Comparison of ENCODE assay signal across 8 mouse cellular contexts in the genomic region with DNA sequence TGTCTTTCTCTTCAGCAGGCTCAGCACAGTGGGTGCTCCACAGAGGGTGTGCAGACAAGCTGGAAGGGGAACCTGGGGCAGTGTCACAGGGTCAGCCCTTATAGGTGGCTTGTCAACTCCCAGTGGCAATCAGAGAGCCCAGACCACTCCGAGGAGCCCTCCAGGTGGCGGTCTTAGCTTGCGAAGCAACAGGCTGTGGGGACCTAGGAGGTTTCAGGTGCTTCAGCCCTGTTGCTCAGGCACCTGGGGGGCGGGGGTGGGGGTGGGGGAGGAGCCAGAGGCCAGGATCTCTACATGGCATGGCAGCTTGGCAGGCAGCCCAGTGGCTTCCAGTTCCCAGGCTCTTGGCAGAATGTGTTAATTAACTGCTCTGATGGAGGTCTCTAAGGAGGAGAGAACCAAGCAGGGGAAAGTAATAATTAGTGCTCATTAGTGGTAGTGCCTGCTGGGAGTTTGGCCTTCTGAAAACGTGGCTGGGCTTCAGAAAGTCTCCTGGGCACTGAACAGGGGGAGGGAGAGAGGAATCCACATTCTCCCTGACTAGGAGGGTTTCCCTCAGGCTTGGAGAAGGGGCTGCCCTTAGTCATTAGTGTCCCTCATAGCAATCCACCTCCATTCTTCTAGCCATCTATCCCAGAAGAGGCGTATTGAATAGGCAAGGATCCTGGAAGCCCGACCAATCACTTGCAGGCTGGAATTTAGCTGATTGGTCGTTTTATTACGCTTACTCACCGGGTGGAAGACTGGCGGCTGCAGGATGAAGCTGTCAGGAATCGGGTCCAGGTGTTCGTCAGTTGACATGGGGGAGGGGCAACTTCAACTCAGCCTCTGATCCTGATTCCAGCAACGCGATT. TPM values are rescaled to one million over a fixed set of nuclear protein-coding genes. Genes with fewer than 3 reads are reported as not detected.
DNase-seq lines count a peak whose midpoint lies in the region; ATAC-seq and TF ChIP-seq lines count a peak whose summit lies in the region.

No protein-coding gene starts in this region.

- ATAC-seq in heart, embryonic 13.5 days (ENCODE audit: extremely low read depth, insufficient number of reproducible peaks, low FRiP score, low TSS enrichment), result no peak; the same call in 1 of the 2 replicates
- ATAC-seq in forebrain, embryonic 11.5 days (replicated peaks; ENCODE audit: low FRiP score), result peak; percentile 93
- ATAC-seq in intestine, embryonic 16.5 days, result peak; percentile 65
- peak; percentile 86 for ATAC-seq in midbrain, embryonic 14.5 days (ENCODE audit: low FRiP score, low TSS enrichment)

- peaks cover 23% of the 10 kb centered on the region for H3K27me3 ChIP-seq in heart, embryonic 13.5 days (replicated peaks)
- H3K27me3 ChIP-seq in heart, adult 2 months (ENCODE audit: control insufficient read depth, insufficient read depth, low read length), result no peaks in the 10 kb centered on the region; the same call in 1 of the 2 replicates
- H3K27me3 ChIP-seq in forebrain, embryonic 11.5 days (ENCODE audit: control insufficient read depth, insufficient read depth, low read length), result peaks cover 5% of the 10 kb centered on the region
- no peaks in the 10 kb centered on the region for H3K27me3 ChIP-seq in intestine, embryonic 16.5 days (replicated peaks; ENCODE audit: control insufficient read depth, insufficient read depth, low read length)
- H3K27me3 ChIP-seq in midbrain, embryonic 14.5 days (ENCODE audit: control insufficient read depth, insufficient read depth, low read length), result no peaks in the 10 kb centered on the region

- H3K4me2 ChIP-seq in heart, embryonic 13.5 days, result peak overlapping the region; percentile 74
- H3K4me2 ChIP-seq in forebrain, embryonic 11.5 days (ENCODE audit: low read depth, low read length, severe bottlenecking), result peak overlapping the region; percentile 46
- H3K4me2 ChIP-seq in intestine, embryonic 16.5 days (ENCODE audit: low read depth, low read length), result peak overlapping the region; percentile 74
- H3K4me2 ChIP-seq in midbrain, embryonic 14.5 days (ENCODE audit: low read length), result peak overlapping the region; percentile 62

- intact Hi-C loops in heart, adult 2 months (cut with DNase I), result no loop called here
- intact Hi-C loops in left cerebral cortex, postnatal 25 days (cut with DNase I), result no loop called here

- no peak overlapping the region for H3K27ac ChIP-seq in heart, embryonic 13.5 days (replicated peaks)
- H3K27ac ChIP-seq in heart, adult 2 months, result no peak overlapping the region
- H3K27ac ChIP-seq in forebrain, embryonic 11.5 days (ENCODE audit: low read depth, low read length), result peak overlapping the region; percentile 70
- peak overlapping the region; percentile 89 for H3K27ac ChIP-seq in intestine, embryonic 16.5 days (ENCODE audit: low read length)
- 0 out of 2 replicates have a peak overlapping the region, but pooled peaks have one; percentile 15 for H3K27ac ChIP-seq in midbrain, embryonic 14.5 days (replicated peaks; ENCODE audit: low read depth, low read length)

- no peak for TF ChIP-seq CTCF in heart, adult 2 months (IDR thresholded peaks at IDR 0.05)

- no peaks in the 10 kb centered on the region for H3K36me3 ChIP-seq in heart, embryonic 13.5 days
- H3K36me3 ChIP-seq in heart, adult 2 months (ENCODE audit: control insufficient read depth, insufficient read depth, low read length), result no peaks in the 10 kb centered on the region
- H3K36me3 ChIP-seq in forebrain, embryonic 11.5 days (ENCODE audit: control insufficient read depth, insufficient read depth, low read length), result no peaks in the 10 kb centered on the region
- H3K36me3 ChIP-seq in intestine, embryonic 16.5 days (ENCODE audit: control insufficient read depth, insufficient read depth, low read length), result no peaks in the 10 kb centered on the region
- no peaks in the 10 kb centered on the region for H3K36me3 ChIP-seq in midbrain, embryonic 14.5 days (ENCODE audit: control insufficient read depth, insufficient read depth, low read length)

- peak overlapping the region; percentile 41 for H3K4me3 ChIP-seq in heart, embryonic 13.5 days
- no peak overlapping the region for H3K4me3 ChIP-seq in heart, adult 2 months
- H3K4me3 ChIP-seq in forebrain, embryonic 11.5 days (ENCODE audit: low read depth, low read length), result peak overlapping the region; percentile 9; the same call in 1 of the 2 replicates
- peak overlapping the region; percentile 30 for H3K4me3 ChIP-seq in intestine, embryonic 16.5 days (ENCODE audit: low read length)
- peak overlapping the region; percentile 26 for H3K4me3 ChIP-seq in midbrain, embryonic 14.5 days (replicated peaks; ENCODE audit: low read depth, low read length)

- TF ChIP-seq EP300 in heart, adult 2 months (IDR thresholded peaks at IDR 0.05; ENCODE audit: insufficient read depth, low read depth, low read length), result no peak

- H3K4me1 ChIP-seq in heart, embryonic 13.5 days, result peaks cover 23% of the 10 kb centered on the region
- H3K4me1 ChIP-seq in heart, adult 2 months (ENCODE audit: control insufficient read depth, insufficient read depth, low read length), result peaks cover 6% of the 10 kb centered on the region
- peaks cover 13% of the 10 kb centered on the region for H3K4me1 ChIP-seq in forebrain, embryonic 11.5 days (replicated peaks; ENCODE audit: control insufficient read depth, insufficient read depth, low read length)
- peaks cover 22% of the 10 kb centered on the region for H3K4me1 ChIP-seq in intestine, embryonic 16.5 days (ENCODE audit: control insufficient read depth, insufficient read depth, low read length)
- peaks cover 6% of the 10 kb centered on the region for H3K4me1 ChIP-seq in midbrain, embryonic 14.5 days (ENCODE audit: control insufficient read depth, insufficient read depth, low read length)

- peak overlapping the region; percentile 64 for H3K9ac ChIP-seq in heart, embryonic 13.5 days
- no peak overlapping the region for H3K9ac ChIP-seq in heart, adult 2 months (ENCODE audit: low read depth, low read length)
- H3K9ac ChIP-seq in forebrain, embryonic 11.5 days (ENCODE audit: low read length), result no peak overlapping the region
- peak overlapping the region; percentile 45 for H3K9ac ChIP-seq in intestine, embryonic 16.5 days (ENCODE audit: low read depth, low read length)
- H3K9ac ChIP-seq in midbrain, embryonic 14.5 days (replicated peaks; ENCODE audit: low read length), result peak overlapping the region; percentile 24; the same call in 1 of the 2 replicates

- H3K9me3 ChIP-seq in heart, embryonic 13.5 days, result no peaks in the 10 kb centered on the region
- no peaks in the 10 kb centered on the region for H3K9me3 ChIP-seq in forebrain, embryonic 11.5 days (ENCODE audit: control insufficient read depth, low read length)
- H3K9me3 ChIP-seq in intestine, embryonic 16.5 days (ENCODE audit: control insufficient read depth, low read length), result no peaks in the 10 kb centered on the region
- no peaks in the 10 kb centered on the region for H3K9me3 ChIP-seq in midbrain, embryonic 14.5 days (ENCODE audit: control insufficient read depth, low read length)

- DNase-seq in heart, adult 2 months, result no peak
- peak; percentile 92 for DNase-seq in forebrain, embryonic 11.5 days (ENCODE audit: low spot score)
- DNase-seq in left cerebral cortex, postnatal 25 days (ENCODE audit: low spot score in 2 of 2), result peak; percentile 54 to 63
- DNase-seq in midbrain, embryonic 14.5 days, result peak; percentile 84
- DNase-seq in testis, postnatal 14 days (ENCODE audit: low spot score), result peak; percentile 36
- DNase-seq in T-cell, adult 2 months (ENCODE audit: low spot score), result no peak

- no peaks in the 10 kb centered on the region for H3K79me2 ChIP-seq in heart, adult 2 months (replicated peaks; ENCODE audit: control insufficient read depth, insufficient read depth, low read length)

- TF ChIP-seq POLR2A in heart, adult 2 months (IDR thresholded peaks at IDR 0.05; ENCODE audit: insufficient read depth, low read depth, low read length), result no peak

- WGBS in heart, embryonic 13.5 days, result 3% methylated on average over 15 of the region's 15 CpGs
- WGBS in heart, adult 2 months, result 15% methylated on average over 15 of the region's 15 CpGs
- WGBS in forebrain, embryonic 11.5 days, result 4% methylated on average over 15 of the region's 15 CpGs
- 5% methylated on average over 15 of the region's 15 CpGs for WGBS in intestine, embryonic 16.5 days
- 4% methylated on average over 15 of the region's 15 CpGs for WGBS in midbrain, embryonic 14.5 days

RNA-seq across cellular contexts. Expression of gene Lgals12, which starts 0.8 kb away (rescaled TPM):
- 0.25 and 0.27 TPM in 2 replicates for polyA plus RNA-seq in heart, embryonic 13.5 days (2015; fragmentation: Nextera tagmentation; extraction: Ambion mirVana)
- 1 to 10 TPM in 1 of 2 experiments, under 1 TPM in 1; 0.34 to 1.2 TPM for total RNA-seq in heart, adult 2 months (2021)
- 1.3 and 4.0 TPM in 2 replicates for polyA plus RNA-seq in heart, adult 2 months (2012; rRNA removed)
- 0.07 TPM in 1 of 2 replicates, not detected in the other for polyA plus RNA-seq in forebrain, embryonic 11.5 days (2014; fragmentation: Nextera tagmentation; extraction: Ambion mirVana)
- 1.8 and 2.0 TPM in 2 replicates for polyA plus RNA-seq in intestine, embryonic 16.5 days (2015; fragmentation: Nextera tagmentation; extraction: Ambion mirVana)
- under 1 TPM; 0.16 to 0.64 TPM for total RNA-seq in left cerebral cortex, postnatal 25 days (2021)
- 0.11 and 0.29 TPM in 2 replicates for polyA plus RNA-seq in midbrain, embryonic 14.5 days (2014; fragmentation: Nextera tagmentation; extraction: Ambion mirVana)

RNA-seq across cellular contexts. Expression of gene Hrasls5, which starts 6.2 kb away (rescaled TPM):
- polyA plus RNA-seq in heart, embryonic 13.5 days (2015; fragmentation: Nextera tagmentation; extraction: Ambion mirVana), result not detected in 2 replicates
- total RNA-seq in heart, adult 2 months (2021), result not detected
- polyA plus RNA-seq in heart, adult 2 months (2012; rRNA removed), result 0.82 and 0.94 TPM in 2 replicates
- polyA plus RNA-seq in forebrain, embryonic 11.5 days (2014; fragmentation: Nextera tagmentation; extraction: Ambion mirVana), result not detected in 2 replicates
- polyA plus RNA-seq in intestine, embryonic 16.5 days (2015; fragmentation: Nextera tagmentation; extraction: Ambion mirVana), result not detected in 2 replicates
- not detected for total RNA-seq in left cerebral cortex, postnatal 25 days (2021)
- polyA plus RNA-seq in midbrain, embryonic 14.5 days (2014; fragmentation: Nextera tagmentation; extraction: Ambion mirVana), result not detected in 2 replicates

RNA-seq across cellular contexts. Expression of gene Pla2g16, which starts 48.9 kb away (rescaled TPM):
- 60.1 and 65.2 TPM in 2 replicates for polyA plus RNA-seq in heart, embryonic 13.5 days (2015; fragmentation: Nextera tagmentation; extraction: Ambion mirVana)
- 100 to 1,000 TPM; 104 to 134 TPM for total RNA-seq in heart, adult 2 months (2021)
- polyA plus RNA-seq in heart, adult 2 months (2012; rRNA removed), result 75.6 and 108 TPM in 2 replicates
- polyA plus RNA-seq in forebrain, embryonic 11.5 days (2014; fragmentation: Nextera tagmentation; extraction: Ambion mirVana), result 3.8 and 4.4 TPM in 2 replicates
- polyA plus RNA-seq in intestine, embryonic 16.5 days (2015; fragmentation: Nextera tagmentation; extraction: Ambion mirVana), result 5.5 and 7.2 TPM in 2 replicates
- 10 to 100 TPM; 21.5 to 21.7 TPM for total RNA-seq in left cerebral cortex, postnatal 25 days (2021)
- 1.2 and 2.5 TPM in 2 replicates for polyA plus RNA-seq in midbrain, embryonic 14.5 days (2014; fragmentation: Nextera tagmentation; extraction: Ambion mirVana)

Comparison
In these comparisons a context has a peak if more than half of its experiments do, and no peak if none do; other contexts are left out.
1. H3K9ac ChIP-seq: peak in heart, embryonic 13.5 days (single experiment), intestine, embryonic 16.5 days (single experiment) and midbrain, embryonic 14.5 days (single experiment); none in heart, adult 2 months (single experiment) and forebrain, embryonic 11.5 days (single experiment).
2. H3K27ac ChIP-seq: peak in forebrain, embryonic 11.5 days (single experiment), intestine, embryonic 16.5 days (single experiment) and midbrain, embryonic 14.5 days (single experiment); none in heart, embryonic 13.5 days (single experiment) and heart, adult 2 months (single experiment).
3. DNase-seq: peak in forebrain, embryonic 11.5 days (single experiment), left cerebral cortex, postnatal 25 days (2 of 2), midbrain, embryonic 14.5 days (single experiment) and testis, postnatal 14 days (single experiment); none in heart, adult 2 months (0 of 2) and T-cell, adult 2 months (single experiment).
4. Peak in every context shown above with its lines, with median percentiles within 50 percentile points of each other: H3K4me2 ChIP-seq.